Mouse (Mus musculus) MN1 (cell line): ENCODE measurements around the gene Rimkla.
A peak's percentile ranks its signal among the peaks of the same experiment; 100 is the strongest.

Experiments
- DNase-seq: peaks from one replicate; pipeline ENCODE4 v3.0.0-alpha.2; 2016; ENCODE audit warnings: low spot score

Rimkla gene

GRCm38 (mm10) chr4:119467720-119468380 lies 24.6 kb downstream of the Rimkla start:
- DNase-seq, result no peak

DNA sequence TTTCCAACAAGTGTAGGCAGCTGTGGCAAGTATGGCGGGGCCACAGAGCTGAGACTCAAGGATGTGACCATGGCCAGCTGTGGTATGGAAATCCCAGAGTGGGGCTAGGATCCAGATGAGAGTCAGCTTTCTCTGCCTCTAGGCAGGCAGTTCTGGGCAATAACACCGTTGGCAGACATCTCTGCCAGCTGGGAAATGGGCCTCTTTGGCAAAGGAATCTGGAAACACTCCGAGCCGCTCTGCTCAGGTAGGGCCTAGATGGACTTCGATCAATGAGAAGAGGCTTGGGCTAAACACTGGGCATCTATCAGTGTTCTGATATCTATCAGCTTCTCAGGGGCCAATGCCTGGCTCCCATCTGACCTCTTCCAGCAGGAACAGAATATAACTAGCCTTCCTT lies 26.6 kb downstream of the Rimkla start:
- no peak for DNase-seq

DNA sequence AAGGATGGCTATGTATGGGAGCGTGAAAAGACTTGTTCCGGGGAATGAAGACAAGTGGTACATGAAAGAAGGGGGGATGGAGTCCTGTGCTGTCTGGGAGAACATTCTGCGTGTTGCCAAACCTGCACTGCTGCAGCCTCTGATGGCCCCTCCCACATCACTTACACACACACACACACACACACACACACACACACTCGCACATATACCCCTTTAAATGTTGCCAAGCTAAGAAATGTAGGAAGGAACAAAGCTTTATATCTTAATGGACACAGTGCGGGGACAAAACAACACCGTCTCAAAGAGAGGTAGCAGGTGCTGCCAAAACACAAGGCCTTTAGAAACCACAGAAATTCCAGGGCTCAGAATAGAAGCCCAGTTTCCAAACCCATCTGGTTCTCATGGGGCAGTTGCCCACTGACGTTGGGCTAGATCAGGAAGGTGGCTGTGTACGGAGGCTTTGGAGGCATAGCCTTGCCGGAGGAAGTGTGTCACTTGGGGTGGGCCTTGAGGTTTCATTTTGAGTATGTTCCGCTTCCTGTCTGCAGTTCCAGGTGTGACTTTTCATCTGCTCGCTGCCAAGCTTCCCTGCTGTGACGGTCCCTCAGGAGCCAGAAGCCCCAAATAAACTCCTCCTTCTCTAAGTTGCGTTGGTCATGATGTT lies 28.5 kb downstream of the Rimkla start:
- no peak for DNase-seq

DNA sequence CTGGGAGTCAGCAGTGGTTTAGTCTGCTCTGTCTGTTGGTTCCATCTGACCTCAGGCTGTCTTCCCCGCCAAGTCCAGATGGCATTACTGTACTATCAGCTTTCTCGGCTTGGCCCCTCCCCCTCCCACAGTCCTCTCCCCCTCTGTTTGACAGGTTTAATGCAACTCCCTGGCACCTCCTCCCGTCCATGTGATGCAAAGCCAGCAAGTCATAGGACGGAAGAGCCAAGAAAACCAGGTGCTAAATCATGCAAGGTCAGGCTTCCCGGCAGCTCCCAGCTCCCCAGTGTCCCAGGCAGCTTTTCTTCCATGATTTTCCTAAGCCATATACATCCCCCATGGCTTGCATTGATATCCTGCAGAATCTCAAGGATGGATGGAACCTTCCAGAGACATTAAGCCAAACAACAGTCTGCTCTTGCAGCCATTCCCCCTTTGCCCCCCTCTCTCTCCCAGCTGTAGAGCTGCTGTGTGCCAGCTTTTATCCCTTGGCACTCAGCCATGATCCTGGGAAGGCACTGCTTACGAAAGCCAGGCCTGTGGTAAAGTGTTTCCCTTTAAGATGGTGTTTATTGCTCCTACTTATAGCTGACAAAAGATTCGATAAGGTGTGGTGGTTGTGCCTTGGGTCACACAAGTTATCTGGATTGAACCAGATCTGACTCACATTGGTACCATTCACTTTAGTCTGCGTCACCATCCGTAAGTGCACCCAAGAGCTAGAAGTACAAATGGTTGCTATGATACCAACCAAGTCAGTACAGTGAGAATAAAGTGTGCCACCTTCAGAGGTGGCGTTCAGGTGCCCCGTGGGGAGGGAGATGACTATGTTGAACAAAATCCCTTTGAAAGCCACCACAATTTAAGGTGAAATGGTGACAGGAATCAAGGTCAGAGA lies 29.3 kb downstream of the Rimkla start:
- DNase-seq, result peak; percentile 82

- DNase-seq, result no peak
Observed at GRCm38 (mm10) chr4:119462457-119462856, 30.0 kb downstream of the Rimkla start.

- DNase-seq, result peak; percentile 32
Observed at GRCm38 (mm10) chr4:119460728-119461141, 31.7 kb downstream of the Rimkla start.

- peak; percentile 18 for DNase-seq
Observed at GRCm38 (mm10) chr4:119460296-119460695, 32.1 kb downstream of the Rimkla start.

DNA sequence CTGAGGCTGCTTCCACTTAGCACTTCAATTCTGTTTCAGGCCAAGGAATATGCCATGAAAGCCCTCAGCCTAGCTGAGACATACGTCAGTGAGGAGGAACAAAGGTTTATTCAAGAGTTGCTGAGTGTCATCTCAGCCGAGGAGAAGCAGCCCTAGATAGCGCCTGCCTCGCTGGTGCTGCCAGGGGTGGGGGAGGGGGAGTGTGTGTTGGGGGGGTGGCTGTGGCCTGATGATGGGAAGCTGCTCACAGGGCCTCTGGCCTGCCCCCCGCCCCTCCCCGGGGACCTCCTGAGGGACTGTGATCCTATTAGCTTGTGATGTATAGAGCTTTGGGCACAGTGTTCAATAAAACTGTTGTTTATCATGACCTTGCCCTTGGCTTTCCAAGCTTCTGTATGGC lies 38.9 kb downstream of the Rimkla start:
- peak; percentile 16 for DNase-seq

DNA sequence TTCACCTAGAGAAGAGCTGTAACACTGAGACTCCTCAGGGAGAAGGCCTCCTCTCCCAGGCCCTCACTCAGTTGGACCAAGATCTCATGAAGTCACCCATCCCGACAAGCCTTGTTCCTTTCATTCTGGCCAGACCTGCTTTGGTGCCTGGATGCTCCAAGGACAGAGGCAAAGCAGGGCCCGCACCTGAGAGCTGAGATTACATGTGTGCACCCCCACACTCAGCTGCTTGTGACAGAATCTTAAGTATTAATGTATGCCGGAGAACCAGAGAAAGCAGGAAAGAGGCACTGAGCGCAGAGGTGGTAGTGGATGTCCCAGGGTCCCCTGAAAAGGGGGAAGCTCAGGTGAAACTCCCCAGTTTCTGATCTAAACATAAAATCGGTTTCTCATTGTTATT lies 39.3 kb downstream of the Rimkla start:
- no peak for DNase-seq

DNA sequence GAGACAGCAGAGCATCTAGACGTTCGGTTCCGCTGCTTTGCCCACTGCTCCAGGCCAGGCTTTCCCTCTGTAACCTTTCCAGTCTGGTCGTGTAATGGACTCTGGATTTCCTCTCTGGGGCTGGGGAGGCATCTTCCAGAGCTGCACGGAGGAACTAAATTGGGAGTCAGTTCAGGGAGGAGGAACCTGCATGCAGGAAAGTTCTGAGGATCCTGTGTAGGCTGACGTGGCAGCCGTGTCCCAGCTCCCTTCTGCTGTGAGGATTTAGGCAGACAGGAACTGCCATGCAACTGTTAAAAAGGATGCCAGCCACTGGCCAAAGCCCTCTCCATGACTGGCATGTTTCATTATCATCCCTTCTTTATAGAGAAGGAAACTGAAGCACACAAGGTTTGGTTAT lies 42.0 kb downstream of the Rimkla start:
- no peak for DNase-seq

DNA sequence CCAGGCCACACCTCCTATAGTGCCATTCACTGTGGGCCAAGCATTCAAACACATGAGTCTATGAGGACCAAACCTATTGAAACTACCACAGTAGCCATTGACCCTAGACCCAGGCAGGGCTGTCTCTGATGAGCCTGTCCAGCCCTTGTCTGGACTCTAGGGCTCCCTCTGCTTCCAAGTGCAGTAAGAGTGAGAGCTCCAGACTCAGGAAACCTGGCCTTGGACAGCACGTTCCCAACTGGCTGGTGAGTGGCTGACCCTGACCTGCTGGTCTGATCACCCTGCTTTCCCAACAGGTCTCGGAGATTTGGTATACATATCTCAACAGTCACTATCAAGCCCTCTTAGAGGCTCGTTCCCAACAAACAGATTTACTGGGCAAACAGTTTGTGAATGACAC lies 44.6 kb downstream of the Rimkla start:
- no peak for DNase-seq

DNA sequence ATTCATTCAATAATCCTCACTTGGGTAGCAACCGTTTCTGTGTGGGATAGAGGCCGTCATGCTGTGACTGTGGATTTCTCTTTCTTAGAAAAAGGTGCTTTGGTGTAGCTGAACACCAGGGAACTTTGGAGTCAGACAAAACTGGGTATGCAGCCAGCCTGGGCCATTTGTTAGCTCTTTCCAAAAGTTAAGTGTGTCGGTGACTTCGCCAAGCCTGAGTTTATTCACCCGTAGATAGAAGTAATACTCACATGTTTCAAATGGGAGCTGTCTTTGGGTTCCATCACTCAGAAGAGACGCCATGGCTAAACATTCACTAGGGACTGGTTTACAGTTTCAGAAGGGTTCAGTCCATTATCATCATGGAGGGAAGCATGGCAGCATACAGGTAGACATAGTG lies 45.2 kb downstream of the Rimkla start:
- DNase-seq, result no peak

DNA sequence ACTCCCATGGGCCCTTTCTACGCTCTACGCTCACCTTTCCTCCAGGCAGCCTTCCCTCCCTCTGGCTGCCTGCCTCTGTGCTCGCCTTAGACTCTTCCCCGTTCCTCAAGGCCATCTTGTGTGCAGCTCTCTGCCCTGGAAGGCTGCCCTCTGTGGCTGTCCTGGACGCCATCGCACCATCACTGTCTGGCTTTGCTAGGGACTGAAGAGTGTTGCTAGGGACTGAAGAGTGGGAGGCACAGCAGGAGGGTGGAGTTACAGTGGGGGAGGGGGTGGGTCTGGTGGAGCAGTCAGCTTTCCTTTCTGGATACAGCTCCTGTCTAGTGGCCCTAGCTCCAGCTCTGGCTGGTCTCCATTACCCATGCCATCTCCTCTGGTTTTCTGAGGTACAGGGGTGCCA lies 49.9 kb downstream of the Rimkla start:
- no peak for DNase-seq

DNA sequence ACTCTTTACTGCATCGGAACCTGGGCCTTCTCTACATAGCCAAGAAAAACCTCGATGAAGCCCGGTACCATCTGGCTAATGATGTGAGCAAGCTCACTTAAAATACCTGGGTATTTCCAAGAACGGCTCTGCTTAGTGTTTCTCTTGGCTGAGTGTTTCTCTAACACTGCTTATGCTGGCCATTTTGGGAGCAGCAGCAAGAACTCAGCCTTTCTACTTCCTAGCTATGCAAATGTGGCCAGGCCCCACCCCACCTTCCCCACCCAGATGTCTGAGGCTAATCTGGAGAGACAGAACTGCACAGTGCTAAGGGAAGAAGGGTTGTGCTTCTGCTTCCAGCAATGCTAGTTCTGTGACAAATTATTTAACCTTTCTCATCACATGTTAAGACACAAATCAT lies 50.6 kb downstream of the Rimkla start:
- DNase-seq, result no peak

DNA sequence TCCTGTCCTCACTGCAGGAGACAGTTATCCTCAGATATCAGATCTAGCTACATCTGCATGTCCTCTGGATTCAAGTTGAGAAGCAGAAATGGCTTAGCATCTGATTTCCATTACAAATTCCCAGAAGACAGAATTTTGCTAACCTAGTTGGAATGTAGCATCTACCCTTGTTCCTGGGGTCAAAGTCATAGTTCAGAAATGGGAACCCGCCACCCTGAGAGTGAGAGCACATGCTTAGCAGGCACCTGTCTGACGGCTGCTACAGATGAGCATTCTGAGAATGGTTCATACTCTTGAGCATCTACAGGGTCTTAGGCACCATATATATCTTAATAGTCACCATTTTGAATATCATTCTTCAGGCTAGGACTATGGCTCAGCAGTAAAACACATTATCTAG lies 54.5 kb downstream of the Rimkla start:
- no peak for DNase-seq

DNA sequence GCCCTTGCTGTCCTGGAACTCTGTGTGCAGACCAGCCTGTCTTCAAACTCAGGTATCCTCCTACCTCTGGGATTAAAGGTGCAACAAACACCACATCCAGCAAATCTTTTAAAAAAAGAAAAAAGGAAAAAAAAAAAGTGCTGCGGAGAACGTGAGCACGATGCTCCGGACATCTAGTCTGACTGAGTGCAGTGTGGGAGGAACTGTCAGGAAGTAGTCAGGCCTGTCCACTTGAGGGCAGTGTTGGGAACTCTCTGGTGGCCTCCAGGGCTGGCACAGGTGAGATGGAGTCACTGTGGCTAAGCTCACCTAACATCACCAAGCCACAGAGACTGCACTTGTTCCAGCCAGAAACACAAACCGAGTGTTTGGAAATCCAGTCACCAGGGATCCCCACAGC lies 61.8 kb downstream of the Rimkla start:
- no peak for DNase-seq

DNA sequence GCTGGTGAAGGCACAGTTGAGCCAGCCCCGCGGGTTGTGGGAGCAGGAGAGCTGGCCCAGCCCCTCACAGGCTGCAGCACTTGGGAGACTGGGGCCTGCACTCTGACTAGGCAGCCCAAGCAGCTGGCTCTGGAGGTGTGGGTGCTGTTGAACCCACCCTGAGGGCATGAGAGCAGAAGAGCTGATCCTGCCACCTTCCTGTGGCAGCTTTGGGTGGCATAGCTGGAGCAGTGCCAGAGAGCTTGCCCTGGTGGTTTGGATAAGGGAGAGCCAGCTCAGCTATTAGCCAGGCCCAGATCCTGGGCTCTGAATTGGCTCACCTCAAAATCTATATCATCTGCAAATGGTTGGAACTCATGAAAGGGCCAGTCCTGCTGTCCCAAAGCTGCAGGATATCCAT lies 64.7 kb downstream of the Rimkla start:
- peak; percentile 39 for DNase-seq

GRCm38 (mm10) chr4:119425601-119426000 lies 66.8 kb downstream of the Rimkla start:
- no peak for DNase-seq

- no peak for DNase-seq
Observed at GRCm38 (mm10) chr4:119425077-119425476, 67.4 kb downstream of the Rimkla start.

DNA sequence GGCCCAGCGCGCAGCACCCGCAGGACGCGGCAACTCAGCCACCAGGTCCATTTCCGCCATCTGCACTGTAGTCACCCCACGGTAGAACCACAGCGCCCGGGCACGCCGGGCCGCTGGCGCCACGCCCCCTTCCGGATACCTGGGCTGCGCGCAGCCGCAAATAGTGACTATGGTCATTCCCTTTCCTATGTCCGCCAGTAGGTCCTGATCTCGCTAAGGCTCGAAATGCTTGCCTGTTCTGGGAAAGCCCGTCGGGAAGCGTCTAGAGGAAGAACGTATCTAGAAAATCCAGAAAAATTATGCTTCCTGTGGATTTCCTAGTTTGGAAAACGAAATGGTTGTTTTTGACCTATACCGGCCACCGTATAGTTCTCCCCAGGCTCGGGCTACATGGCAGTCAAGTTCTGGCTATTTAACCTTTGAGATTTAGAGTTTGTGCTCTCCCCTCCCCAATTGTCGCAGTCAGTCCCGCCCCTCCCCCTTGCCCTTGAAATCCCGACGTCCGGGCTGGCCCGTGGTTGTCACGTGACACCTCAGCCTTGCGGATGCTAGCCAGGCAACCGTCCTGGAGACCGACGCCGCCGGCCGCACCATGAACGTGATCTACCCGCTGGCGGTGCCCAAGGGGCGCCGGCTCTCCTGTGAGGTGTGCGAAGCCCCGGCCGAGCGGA lies 70.0 kb downstream of the Rimkla start, which contains the start of the genes Ppcs and Zmynd12:
TSS of gene Ppcs (minus strand) at position 127 of the 671 bp plus-strand sequence.
TSS of gene Zmynd12 (plus strand) at position 521 of the 671 bp plus-strand sequence.
- DNase-seq, result peak; percentile 86

DNA sequence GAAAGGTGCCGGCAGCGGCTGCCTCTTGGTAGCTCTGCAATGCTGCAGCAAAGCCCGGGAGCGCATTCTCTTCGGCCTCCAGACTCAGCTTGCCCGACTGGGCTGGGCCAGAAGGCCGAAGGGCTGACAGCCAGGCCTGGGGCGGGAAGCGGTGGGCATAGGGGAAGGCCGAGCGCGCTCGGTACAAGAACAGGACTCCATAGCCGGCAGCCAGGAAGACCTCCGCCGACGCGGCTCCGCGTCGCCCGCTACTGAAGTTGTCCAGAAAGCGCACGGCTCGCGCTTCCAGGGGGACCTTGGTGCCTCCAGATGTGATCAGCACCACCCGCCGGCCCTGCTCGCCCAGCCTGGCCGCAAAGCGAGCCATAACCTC lies 70.5 kb downstream of the Rimkla start:
- DNase-seq, result no peak

- DNase-seq, result no peak
Observed at GRCm38 (mm10) chr4:119421191-119421590, 71.2 kb downstream of the Rimkla start.
